Mouse (Mus musculus) CH12.LX (cell line): ENCODE results near the gene Cux1. TPM values are rescaled to one million over a fixed set of nuclear protein-coding genes. Genes with fewer than 3 reads are reported as not detected.

ENCODE experiments used
- DNase-seq: peaks from one replicate; pipeline ENCODE4 v3.0.0-alpha.2; 2013; ENCODE audit errors: extremely low read depth
- H3K27ac ChIP-seq: 2 replicates; pipeline ENCODE4 v1.5.1; 2012; ENCODE audit warnings: low read depth, mild to moderate bottlenecking, control low read depth, moderate library complexity; ENCODE audit not compliant: insufficient read depth
- H3K27me3 ChIP-seq: replicated peaks from 2 replicates; pipeline ENCODE3; 2012; ENCODE audit warnings: inconsistent platforms
- H3K36me3 ChIP-seq, 2 experiments: replicated peaks in 1 of 2; 2 replicates each; pipeline versions ENCODE3 to v1.6.1; 2012; ENCODE audit warnings: inconsistent platforms in 1 of 2, low read length in 1 of 2, mild to moderate bottlenecking in 1 of 2, mixed read lengths in 1 of 2, moderate library complexity in 1 of 2; ENCODE audit not compliant: control insufficient read depth in 1 of 2, insufficient read depth in 1 of 2
- H3K4me1 ChIP-seq, 2 experiments: 2 replicates each; pipeline ENCODE4 v1.6.1; 2012; ENCODE audit warnings: inconsistent platforms in 1 of 2, moderate library complexity in 1 of 2; ENCODE audit not compliant: insufficient read depth in 2 of 2, control insufficient read depth in 1 of 2
- H3K4me2 ChIP-seq: 2 replicates; pipeline ENCODE4 v1.6.1; 2012; ENCODE audit warnings: low read depth, mild to moderate bottlenecking, control low read depth; ENCODE audit not compliant: poor library complexity, insufficient read depth, severe bottlenecking
- H3K4me3 ChIP-seq, 3 experiments: fragments of 150-350 bp in 1 of 3; sonication (generic) in 1 of 3; replicated peaks in 1 of 3; 2 replicates each; pipeline versions ENCODE3 to v1.5.1; 2011 to 2012; ENCODE audit warnings: low read depth in 2 of 3, low read length in 2 of 3, mild to moderate bottlenecking in 2 of 3, moderate library complexity in 2 of 3, control low read depth in 1 of 3, improper control_type of control experiment in 1 of 3, inconsistent platforms in 1 of 3, mixed read lengths in 1 of 3; ENCODE audit not compliant: poor library complexity in 1 of 3
- H3K79me2 ChIP-seq: replicated peaks from 2 replicates; pipeline ENCODE4 v1.6.1; 2012; ENCODE audit warnings: mild to moderate bottlenecking, moderate library complexity; ENCODE audit not compliant: control insufficient read depth, poor library complexity, insufficient read depth, severe bottlenecking; ENCODE audit errors: extremely low read depth
- H3K9ac ChIP-seq: 2 replicates; pipeline ENCODE4 v1.6.1; 2012; ENCODE audit warnings: low read depth, mild to moderate bottlenecking, control low read depth, moderate library complexity; ENCODE audit not compliant: insufficient read depth
- H3K9me3 ChIP-seq: replicated peaks from 2 replicates; pipeline ENCODE3; 2012; ENCODE audit warnings: low read length, inconsistent platforms, mixed read lengths
- BHLHE40 ChIP-seq: IDR thresholded peaks from 2 replicates; pipeline ENCODE4 v1.6.1; 2011; ENCODE audit warnings: mild to moderate bottlenecking, low read depth, low read length, improper control_type of control experiment
- CHD1 ChIP-seq: IDR thresholded peaks from 2 replicates; pipeline ENCODE4 v1.6.1; 2012; ENCODE audit warnings: low read depth, low read length, improper control_type of control experiment, inconsistent platforms
- ELF1 ChIP-seq: IDR thresholded peaks from 2 replicates; pipeline ENCODE4 v1.6.1; 2014; ENCODE audit warnings: low read depth, mild to moderate bottlenecking, inconsistent platforms, low read length, improper control_type of control experiment
- EP300 ChIP-seq: IDR thresholded peaks from 2 replicates; pipeline ENCODE4 v1.6.1; 2011; ENCODE audit warnings: low read length, improper control_type of control experiment
- GABPA ChIP-seq: IDR thresholded peaks from 2 replicates; pipeline ENCODE4 v1.6.1; 2012; ENCODE audit warnings: low read depth, low read length, improper control_type of control experiment, inconsistent platforms; ENCODE audit not compliant: insufficient replicate concordance
- HCFC1 ChIP-seq: IDR thresholded peaks from 2 replicates; pipeline ENCODE4 v1.6.1; 2012; ENCODE audit warnings: low read depth, mild to moderate bottlenecking, inconsistent platforms, low read length, improper control_type of control experiment
- MAFK ChIP-seq: IDR thresholded peaks from 2 replicates; pipeline ENCODE4 v1.6.1; 2011; ENCODE audit warnings: low read length, improper control_type of control experiment; ENCODE audit not compliant: insufficient replicate concordance
- MAZ ChIP-seq: IDR thresholded peaks from 2 replicates; pipeline ENCODE4 v1.6.1; 2012; ENCODE audit warnings: low read depth, mild to moderate bottlenecking, inconsistent platforms, low read length, improper control_type of control experiment, moderate library complexity
- MEF2A ChIP-seq: IDR thresholded peaks from 2 replicates; pipeline ENCODE4 v1.6.1; 2014; ENCODE audit warnings: low read depth, mild to moderate bottlenecking, inconsistent platforms, low read length, improper control_type of control experiment, borderline replicate concordance
- MYC ChIP-seq: IDR thresholded peaks from 2 replicates; pipeline ENCODE4 v1.6.1; 2011; ENCODE audit warnings: low read depth, mild to moderate bottlenecking, improper control_type of control experiment, low read length
- POLR2A ChIP-seq: IDR thresholded peaks from 2 replicates; pipeline ENCODE4 v1.6.1; 2011; ENCODE audit warnings: low read depth, mild to moderate bottlenecking, improper control_type of control experiment, low read length
- POLR2AphosphoS2 ChIP-seq: IDR thresholded peaks from 2 replicates; pipeline ENCODE4 v1.6.1; 2011; ENCODE audit warnings: low read depth, low read length, improper control_type of control experiment
- RAD21 ChIP-seq: IDR thresholded peaks from 2 replicates; pipeline ENCODE4 v1.6.1; 2011; ENCODE audit warnings: low read depth, mild to moderate bottlenecking, low read length, improper control_type of control experiment, moderate library complexity
- SIN3A ChIP-seq: IDR thresholded peaks from 2 replicates; pipeline ENCODE4 v1.6.1; 2012; ENCODE audit warnings: low read length, improper control_type of control experiment, inconsistent platforms
- SMC3 ChIP-seq: IDR thresholded peaks from 2 replicates; pipeline ENCODE4 v1.6.1; 2011; ENCODE audit warnings: low read depth, low read length, improper control_type of control experiment
- TBP ChIP-seq: conservative IDR thresholded peaks from 2 replicates; pipeline ENCODE4 v1.6.1; 2011; ENCODE audit warnings: low read depth, low read length, improper control_type of control experiment
- UBTF ChIP-seq: IDR thresholded peaks from 2 replicates; pipeline ENCODE4 v1.6.1; 2012; ENCODE audit warnings: low read depth, mild to moderate bottlenecking, inconsistent platforms, low read length, improper control_type of control experiment, moderate library complexity
- USF1 ChIP-seq: IDR thresholded peaks from 2 replicates; pipeline ENCODE4 v1.6.1; 2014; ENCODE audit warnings: low read depth, mild to moderate bottlenecking, inconsistent platforms, low read length, improper control_type of control experiment
- USF2 ChIP-seq: conservative IDR thresholded peaks from 2 replicates; pipeline ENCODE4 v1.6.1; 2011; ENCODE audit warnings: low read depth, low read length, improper control_type of control experiment
- ZKSCAN1 ChIP-seq: IDR thresholded peaks from 2 replicates; pipeline ENCODE4 v1.6.1; 2012; ENCODE audit warnings: low read depth, inconsistent platforms, low read length, improper control_type of control experiment, borderline replicate concordance
- ZNF384 ChIP-seq: IDR thresholded peaks from 2 replicates; pipeline ENCODE4 v1.6.1; 2012; ENCODE audit warnings: low read depth, low read length, improper control_type of control experiment, inconsistent platforms
- dilution Hi-C: fragments of 300-500 bp; cut with MboI; formaldehyde crosslinking; loops from 2 replicates; pipeline ENCODE4 v1.14.3; 2020; ENCODE audit warnings: low sequenced_read_pairs; ENCODE audit not compliant: extremely low pct_unique_long_range_greater_than_20kb, extremely low pct_ligation_motif_present
- in situ Hi-C: fragments of 300-500 bp; cut with MboI; formaldehyde crosslinking; loops from 3 replicates; pipeline ENCODE4 v1.14.3; 2019; ENCODE audit warnings: low sequenced_read_pairs, low pct_ligation_motif_present, low pct_unique_long_range_greater_than_20kb, mixed read lengths
- polyA plus RNA-seq: library from polyadenylated mRNA; unstranded; fragments of >175 nt; gene quantifications from 2 replicates; pipeline ENCODE4 v1.2.1, GENCODE M21; 2012; ENCODE audit warnings: low read depth; ENCODE audit not compliant: insufficient read length
- total RNA-seq, 2 experiments: library from RNA; depleted of rRNA; stranded (reverse); fragments of 300-350 nt in 1 of 2; fragments of >200 nt in 1 of 2; gene quantifications; 2 replicates each; pipeline ENCODE4 v1.2.3; 2012 to 2014

The Cux1 gene
- total and polyA plus RNA-seq, 3 experiments = 12.4 to 21.9 (median 19.6) TPM

DNA sequence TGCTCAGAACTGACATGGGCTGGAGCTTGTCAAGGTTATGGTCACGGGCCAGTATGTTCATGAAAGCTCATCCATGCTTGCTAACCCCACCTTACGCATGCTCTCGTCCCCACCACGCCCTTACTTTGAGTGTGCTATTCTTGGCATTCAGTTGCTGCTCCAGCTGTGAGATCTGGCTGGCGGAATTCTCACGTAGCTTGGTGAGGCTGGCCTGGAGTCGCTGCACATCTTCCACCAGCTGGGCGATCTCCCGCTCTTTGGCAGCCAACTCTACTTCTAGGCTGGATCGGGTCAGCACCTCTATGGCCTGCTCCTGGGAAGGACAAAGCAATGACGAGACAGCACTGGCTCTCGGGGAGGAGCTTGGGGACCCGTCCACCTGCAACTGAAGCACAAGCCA is 240.7 kb downstream of the Cux1 start:
- no peak overlapping the region for H3K27ac ChIP-seq
- H3K9ac ChIP-seq = no peak overlapping the region
- no peaks in the 10 kb centered on the region for H3K79me2 ChIP-seq
- no peak for DNase-seq
- no peaks in the 10 kb centered on the region for H3K4me1 ChIP-seq
- in situ Hi-C loops (no loop called here), dilution Hi-C loops (no loop called here)
- no peak overlapping the region for H3K4me2 ChIP-seq
- peaks cover 12 to 70% of the 10 kb centered on the region in 2 experiments for H3K36me3 ChIP-seq
- TF ChIP-seq POLR2AphosphoS2 = no peak
- TF ChIP-seq MEF2A = no peak
- TF ChIP-seq USF1 = no peak
- no peak for TF ChIP-seq RAD21
- TF ChIP-seq USF2 = no peak
- no peak for TF ChIP-seq POLR2A
- no peak for TF ChIP-seq MAFK
- TF ChIP-seq MYC = no peak
- no peak for TF ChIP-seq SMC3
- TF ChIP-seq ELF1 = no peak
- no peak for TF ChIP-seq GABPA
- TF ChIP-seq MAZ = no peak
- no peak for TF ChIP-seq TBP
- TF ChIP-seq HCFC1 = no peak
- TF ChIP-seq EP300 = no peak
- no peaks in the 10 kb centered on the region for H3K27me3 ChIP-seq
- H3K9me3 ChIP-seq = no peaks in the 10 kb centered on the region
- H3K4me3 ChIP-seq = no peak overlapping the region

DNA sequence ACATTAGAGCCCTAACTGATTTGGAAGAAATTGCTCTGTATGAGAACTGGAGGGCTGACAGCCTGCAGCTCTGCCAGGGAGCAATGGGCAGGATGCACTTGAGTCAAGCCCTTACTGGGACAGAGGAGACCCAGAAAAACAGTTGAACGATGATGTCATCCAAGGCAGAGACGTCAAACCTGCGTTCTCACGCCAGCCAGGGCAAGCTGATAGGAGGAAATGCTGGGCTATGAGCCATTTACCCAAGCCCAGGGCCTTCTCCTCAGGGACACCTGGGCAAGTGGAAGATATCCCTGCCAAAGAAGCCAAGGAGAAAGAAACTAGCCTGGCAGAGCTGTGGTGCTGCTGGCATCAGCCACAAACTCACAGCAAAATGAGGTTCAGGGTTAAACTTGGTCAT is 242.8 kb downstream of the Cux1 start:
- dilution Hi-C loops = no loop called here
- in situ Hi-C loops = no loop called here
- no peaks in the 10 kb centered on the region for H3K4me1 ChIP-seq
- no peaks in the 10 kb centered on the region for H3K79me2 ChIP-seq
- H3K4me2 ChIP-seq = no peak overlapping the region
- DNase-seq = no peak
- H3K36me3 ChIP-seq = peaks cover 20 to 73% of the 10 kb centered on the region in 2 experiments
- no peaks in the 10 kb centered on the region for H3K27me3 ChIP-seq
- H3K4me3 ChIP-seq = no peak overlapping the region
- no peaks in the 10 kb centered on the region for H3K9me3 ChIP-seq
- no peak overlapping the region for H3K27ac ChIP-seq
- no peak overlapping the region for H3K9ac ChIP-seq
- TF ChIP-seq ZNF384 (no peak), HCFC1 (no peak), SIN3A (no peak), TBP (no peak), UBTF (no peak), SMC3 (no peak), MYC (no peak), BHLHE40 (no peak), CHD1 (no peak), MAZ (no peak), ZKSCAN1 (no peak)
